Mouse (Mus musculus): ENCODE measurements around the gene Itgae.
A peak's percentile ranks its signal among the peaks of the same experiment; 100 is the strongest.

Gene Itgae

GRCm38 (mm10) chr11:73090283-73090682 is at the start of gene Itgae:
Gene Itgae (plus strand): TSS chr11:73090583.
- no peak for DNase-seq (ENCODE audit: low spot score in 2 of 2)

DNA sequence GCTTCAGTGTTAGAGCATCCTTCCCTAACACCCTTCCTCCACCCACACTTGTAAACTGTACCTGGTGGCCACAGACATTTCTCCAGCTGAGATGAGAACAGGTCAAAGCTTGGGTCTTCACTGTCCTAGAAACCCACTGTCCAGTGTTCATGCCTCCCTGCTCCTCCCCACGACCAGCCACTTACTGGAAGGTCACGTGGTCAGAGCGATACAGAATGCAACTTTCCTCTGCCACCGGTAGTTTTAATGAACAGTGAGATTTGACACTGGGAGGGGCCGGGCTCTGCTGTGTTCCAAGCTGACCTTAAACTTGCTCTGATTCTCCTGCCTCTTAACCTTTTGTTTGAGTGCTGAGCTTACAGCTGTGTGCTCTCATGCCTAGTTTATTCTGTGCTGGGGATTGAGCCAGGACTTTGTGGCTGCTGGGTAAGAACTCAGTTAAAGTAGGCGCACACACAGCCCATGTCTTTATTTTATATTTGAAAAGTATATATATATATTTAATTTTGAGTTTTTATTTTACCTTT is 46.1 kb upstream of the Itgae start:
- no peak for DNase-seq (ENCODE audit: low spot score in 2 of 2)

DNA sequence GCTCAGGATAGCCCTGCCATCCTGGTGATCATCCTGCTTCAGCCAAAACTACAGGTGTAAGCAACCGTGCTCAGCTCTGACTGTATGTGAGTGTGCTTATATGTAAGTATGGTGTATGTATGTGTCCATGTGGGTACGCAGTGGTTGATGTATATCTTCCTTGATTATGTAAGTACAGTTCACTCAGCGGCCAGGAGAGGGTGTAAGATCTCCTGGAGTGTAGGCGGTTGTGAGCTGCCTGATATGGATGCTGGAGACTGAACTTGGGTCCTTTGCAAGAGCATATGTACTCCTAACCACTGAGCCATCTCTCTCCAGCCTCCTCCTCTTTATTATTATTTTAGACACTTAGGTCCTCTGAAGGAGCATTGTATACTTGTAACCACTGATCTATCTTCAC is 45.6 kb upstream of the Itgae start:
- DNase-seq (ENCODE audit: low spot score in 2 of 2): no peak

DNA sequence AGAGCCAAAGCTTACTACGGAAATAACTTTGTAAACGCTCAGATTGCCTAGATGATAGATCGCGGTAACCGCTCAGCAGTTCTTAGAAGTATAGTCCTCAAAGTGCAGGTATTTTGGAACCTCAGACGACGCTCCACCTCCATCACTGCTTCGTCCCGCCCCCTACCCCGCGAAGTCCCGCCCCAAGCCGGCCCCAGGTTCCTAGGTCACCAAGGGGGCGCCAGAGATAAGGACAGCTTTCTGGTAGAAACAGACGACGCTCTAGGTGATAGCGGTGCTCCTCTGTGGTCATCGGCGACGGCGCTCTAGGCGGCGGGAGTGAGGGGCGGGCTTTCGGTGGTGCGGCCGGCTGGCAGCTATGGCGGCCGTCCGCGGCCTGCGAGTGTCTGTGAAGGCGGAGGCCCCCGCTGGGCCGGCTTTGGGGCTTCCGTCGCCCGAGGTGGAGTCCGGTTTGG is 42.8 kb upstream of the Itgae start, which contains the start of gene Ncbp3:
Gene Ncbp3 (plus strand): TSS at position 242 of the 455 bp plus-strand sequence.
- DNase-seq (ENCODE audit: low spot score in 2 of 2): peak; percentile 82 to 96

GRCm38 (mm10) chr11:73048030-73048876 is 42.1 kb upstream of the Itgae start:
- no peak for DNase-seq (ENCODE audit: low spot score in 2 of 2)

DNA sequence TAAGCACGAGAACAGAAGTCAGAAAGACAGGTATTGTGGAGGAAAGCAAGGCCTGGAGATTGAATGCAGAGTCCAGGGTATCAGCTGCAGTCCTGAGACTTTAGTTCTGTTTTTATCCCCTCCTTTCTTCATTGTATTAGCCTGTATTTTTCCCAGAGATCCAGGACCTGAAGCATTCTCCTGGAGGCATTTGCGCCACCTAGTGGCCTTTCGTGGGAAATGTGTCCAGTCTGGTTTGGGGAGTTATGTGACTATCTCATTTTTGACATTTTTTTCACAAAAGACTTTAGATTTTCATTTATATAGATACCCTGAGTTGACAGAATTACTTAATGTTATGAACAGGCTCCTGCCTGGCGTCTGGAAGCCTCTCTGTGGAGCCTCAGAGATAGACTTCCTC is 41.0 kb upstream of the Itgae start:
- peak in 1 of 2 experiments; percentile 81 for DNase-seq (ENCODE audit: low spot score in 2 of 2)

DNA sequence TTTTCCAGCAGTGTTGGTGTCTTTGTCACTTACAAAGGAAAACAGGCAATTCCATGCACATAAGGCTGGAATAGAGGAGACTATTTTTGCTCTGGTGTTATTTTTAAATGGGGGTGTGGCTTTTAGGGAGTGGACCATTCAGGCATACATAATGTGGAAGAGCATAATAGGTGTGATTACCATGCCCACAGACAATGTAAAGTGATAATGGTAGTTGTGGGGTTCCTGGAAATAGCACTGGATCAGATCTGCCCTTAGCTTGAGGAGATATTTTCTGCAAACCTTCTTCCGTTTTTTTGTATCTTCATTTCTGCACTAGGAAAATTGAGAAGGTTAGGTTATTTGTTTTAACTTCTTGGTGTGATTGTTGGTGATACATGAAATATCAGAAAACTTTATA is 37.6 kb upstream of the Itgae start:
- no peak for DNase-seq (ENCODE audit: low spot score in 2 of 2)

- DNase-seq (ENCODE audit: low spot score in 2 of 2): no peak
Measured at GRCm38 (mm10) chr11:73057701-73058100, 32.7 kb upstream of the Itgae start.

DNA sequence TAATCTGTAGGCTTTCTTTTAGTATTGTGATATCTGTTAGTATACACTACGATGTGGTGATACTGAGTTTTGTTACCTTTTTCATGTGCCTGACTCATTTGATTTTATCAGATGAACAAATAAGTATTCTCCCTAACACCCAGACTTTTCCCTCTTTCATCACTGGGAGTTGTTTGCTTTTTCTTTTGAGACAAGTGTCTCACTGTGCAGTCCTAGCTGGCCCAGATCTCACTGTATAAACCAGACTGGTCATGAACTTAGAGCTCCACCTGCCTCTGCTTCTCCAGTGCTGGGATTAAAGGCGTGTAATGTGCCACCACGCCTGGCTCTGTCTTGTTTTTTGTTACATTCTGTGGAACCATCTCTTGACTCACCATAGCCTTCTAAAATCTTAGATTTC is 30.8 kb upstream of the Itgae start:
- DNase-seq (ENCODE audit: low spot score in 2 of 2): no peak

DNA sequence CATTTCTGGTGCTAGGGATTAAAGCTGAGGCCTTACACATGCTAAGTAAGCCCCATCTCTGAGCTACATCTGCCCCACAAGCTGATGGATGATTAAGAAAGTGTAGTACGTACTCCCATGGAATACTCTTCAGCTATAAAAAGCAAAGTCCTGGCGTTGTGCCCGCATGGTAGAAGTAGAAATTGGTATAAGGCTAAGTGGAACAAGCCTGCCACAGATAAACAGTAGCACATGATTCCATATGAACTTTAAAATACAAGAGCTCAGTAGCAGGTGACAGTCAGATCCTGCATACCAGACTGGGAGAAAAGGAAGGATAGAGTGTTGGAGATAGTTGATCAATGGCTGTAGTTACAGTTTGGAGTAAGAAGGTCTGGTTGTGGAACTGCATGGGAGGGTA is 29.0 kb upstream of the Itgae start:
- DNase-seq (ENCODE audit: low spot score in 2 of 2): no peak

DNA sequence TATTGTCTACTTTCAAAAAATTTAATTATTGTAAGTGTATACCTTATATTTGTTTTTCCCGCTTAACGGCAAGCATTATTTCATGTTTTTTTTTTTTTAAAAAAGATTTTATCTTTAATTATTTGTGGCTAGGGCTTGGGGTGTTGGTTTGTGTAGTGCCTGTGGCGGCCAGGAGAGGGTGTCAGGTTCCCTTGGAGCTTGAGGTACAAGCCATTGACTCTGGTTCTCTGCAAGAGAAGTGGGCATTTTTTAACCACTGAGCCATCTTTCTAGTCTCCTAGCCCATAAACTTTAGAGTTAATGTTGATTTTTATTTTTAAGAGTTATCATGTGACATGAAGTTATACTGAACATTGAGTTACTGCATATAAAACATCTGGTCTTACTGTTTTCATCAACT is 18.5 kb upstream of the Itgae start:
- DNase-seq (ENCODE audit: low spot score in 2 of 2): peak in 1 of 2 experiments; percentile 39

DNA sequence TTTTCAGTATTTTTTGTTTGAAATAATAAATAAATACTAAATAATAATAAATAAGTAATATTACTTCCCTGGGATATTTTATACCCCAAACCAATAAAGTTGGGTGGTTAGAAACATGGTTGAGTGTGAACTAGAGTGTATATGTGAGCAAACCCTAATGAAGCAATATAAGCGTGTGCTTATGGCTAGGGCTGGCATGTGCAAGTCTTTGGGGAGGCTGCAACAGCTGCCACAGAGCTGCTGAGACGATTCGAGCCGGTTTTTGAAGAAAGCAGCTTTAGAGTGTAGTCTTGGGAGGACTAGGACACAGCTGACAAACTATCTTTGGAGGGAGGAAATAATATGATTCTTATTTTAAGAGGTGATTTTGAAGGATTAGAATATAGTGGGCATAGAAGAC is 14.1 kb upstream of the Itgae start:
- no peak for DNase-seq (ENCODE audit: low spot score in 2 of 2)

DNA sequence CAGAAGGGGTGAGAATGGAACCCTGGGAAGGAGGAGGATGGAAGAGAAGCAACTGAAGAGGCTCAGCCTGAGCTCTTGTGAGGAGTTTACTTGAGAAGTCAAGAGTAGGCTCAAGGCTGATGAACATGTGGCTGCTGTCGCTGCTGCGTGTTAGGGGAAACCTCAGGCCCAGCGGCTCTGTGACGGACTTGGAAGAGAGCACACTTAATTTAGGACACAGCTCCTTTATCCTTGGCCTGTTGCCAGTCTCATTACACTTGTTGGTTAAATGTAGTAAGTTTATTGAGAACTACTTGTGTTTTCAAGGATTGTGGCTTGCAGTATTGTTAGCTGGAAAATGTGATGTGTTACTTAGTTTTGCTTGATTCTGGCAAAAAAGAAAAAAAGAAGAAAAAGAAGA is 13.7 kb upstream of the Itgae start:
- DNase-seq (ENCODE audit: low spot score in 2 of 2): no peak

DNA sequence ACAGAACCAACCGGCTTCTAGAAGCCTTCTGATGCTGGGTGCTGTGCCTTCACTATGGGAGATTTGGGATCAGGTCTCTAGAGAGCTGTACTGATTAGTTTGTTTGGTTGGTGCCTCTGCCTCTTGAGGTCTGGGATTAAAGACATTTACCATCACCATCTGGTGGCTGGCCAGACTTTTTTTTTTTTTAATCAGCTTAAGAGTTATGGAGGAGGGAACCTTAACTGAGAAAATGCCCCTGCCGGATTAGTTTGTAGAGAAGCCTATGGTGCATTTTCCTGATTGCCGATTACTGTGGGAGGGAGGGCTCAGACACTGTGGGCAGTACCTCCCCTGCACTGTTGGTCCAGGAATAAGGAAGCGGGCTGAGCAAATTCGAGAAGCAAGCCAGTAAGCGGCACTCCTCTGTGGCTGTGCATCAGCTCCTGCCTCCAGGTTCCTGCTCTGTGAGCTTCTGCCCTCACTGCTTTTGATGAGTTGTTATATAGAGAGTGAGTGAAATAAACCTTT is 13.1 kb upstream of the Itgae start:
- DNase-seq (ENCODE audit: low spot score in 2 of 2): no peak

DNA sequence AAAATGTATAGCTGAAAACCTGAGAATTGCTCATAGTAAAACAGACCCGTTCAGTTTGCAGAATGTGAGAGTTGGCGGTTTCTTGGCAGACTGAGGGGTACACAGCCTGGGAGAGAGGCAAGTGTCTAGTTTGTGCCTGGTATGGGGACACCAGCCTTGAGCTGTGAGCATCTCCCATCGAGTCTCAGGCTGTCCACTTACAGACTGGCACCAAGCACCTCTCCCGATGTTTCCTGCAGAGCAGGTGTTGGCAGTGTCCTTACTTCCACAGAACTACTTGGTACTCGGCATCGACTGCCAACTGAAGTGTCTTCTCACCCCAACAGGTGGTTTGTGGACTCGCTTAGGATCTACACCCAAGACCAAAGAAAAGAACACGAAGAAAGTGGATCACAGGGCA is 11.8 kb upstream of the Itgae start:
- DNase-seq (ENCODE audit: low spot score in 2 of 2): no peak

GRCm38 (mm10) chr11:73080306-73080705 is 10.1 kb upstream of the Itgae start:
- DNase-seq (ENCODE audit: low spot score in 2 of 2): no peak

GRCm38 (mm10) chr11:73084303-73084702 is 6.1 kb upstream of the Itgae start:
- no peak for DNase-seq (ENCODE audit: low spot score in 2 of 2)

GRCm38 (mm10) chr11:73084804-73085231 is 5.6 kb upstream of the Itgae start:
- peak in 1 of 2 experiments; percentile 42 for DNase-seq (ENCODE audit: low spot score in 2 of 2)

- no peak for DNase-seq (ENCODE audit: low spot score in 2 of 2)
Measured at GRCm38 (mm10) chr11:73085391-73085790, 5.0 kb upstream of the Itgae start.

DNA sequence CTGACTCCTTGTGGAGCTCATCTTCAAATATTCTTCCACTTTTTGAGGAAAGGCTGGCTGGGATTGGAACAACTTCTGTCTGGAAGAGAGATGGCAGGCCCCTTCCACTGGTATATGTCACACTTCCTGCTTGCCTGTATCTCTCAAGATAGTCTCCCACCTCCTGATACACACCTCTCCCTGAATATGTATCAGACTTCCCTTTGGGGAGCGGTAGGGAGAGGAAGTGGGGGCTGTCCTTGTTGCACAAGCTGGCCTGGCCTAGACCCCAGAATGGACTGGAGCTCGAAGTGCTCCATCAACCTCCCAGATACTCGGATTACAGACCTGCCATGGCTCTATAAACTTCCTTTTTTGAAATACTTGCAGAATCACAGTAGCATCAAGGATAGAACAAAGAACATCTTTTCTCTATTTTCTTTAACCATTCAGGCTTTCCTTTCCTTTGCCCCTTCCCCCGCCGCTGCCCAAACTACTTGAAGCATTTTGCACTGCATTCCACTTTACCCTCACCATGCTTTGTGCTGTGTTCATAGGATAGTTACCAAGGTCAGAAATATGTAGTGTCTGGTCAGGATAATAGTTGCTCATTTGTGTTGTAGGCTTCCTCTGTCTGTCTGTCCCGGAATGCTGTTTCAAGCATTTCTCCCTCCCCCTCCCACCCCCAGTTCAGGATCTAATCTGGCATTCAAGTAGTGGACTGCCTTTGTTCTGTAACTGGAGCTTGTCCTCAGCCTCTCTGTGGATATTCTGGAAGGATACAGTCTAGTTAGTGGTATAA is 2.5 kb upstream of the Itgae start:
- DNase-seq (ENCODE audit: low spot score in 2 of 2): no peak

DNA sequence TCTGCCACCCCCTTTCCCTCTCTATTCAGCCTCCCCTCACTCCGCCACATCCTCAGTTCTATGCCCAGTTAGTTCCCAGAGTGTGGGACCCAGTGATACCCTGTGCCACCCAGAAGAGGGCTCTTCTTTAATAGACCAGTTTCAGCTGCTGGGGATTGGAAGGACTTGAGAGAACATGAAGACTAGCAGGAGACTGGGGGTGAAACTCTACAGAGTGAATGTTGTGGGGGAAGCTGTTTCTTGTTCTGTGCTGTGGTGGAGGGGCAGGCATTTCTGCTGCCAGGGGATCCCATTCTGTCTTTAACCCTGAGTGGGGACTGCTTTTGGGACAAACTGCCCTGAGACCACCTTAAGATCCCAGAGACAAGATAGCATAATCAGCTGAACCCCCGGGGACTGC is 443 bp downstream of the Itgae start:
- DNase-seq (ENCODE audit: low spot score in 2 of 2): no peak

DNA sequence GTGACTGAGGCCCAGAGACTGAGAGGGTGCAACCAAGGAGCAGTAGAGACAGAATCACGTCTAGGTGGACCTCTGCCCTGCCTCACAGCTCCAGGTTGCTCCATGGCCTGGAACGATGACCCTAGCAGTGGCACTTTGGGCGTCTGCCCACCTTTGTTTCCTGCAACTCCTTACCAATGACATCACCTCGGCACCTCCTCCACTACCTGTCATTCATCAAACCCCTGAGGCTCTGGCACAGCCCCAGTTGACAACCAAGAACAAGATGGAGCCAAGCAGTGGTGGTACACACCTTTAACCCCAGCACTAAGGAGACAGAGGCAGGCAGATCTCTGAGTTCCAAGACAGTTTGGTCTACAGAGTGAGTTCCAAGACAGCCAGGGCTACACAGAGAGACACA is 1.7 kb downstream of the Itgae start:
- no peak for DNase-seq (ENCODE audit: low spot score in 2 of 2)

Measured in left cerebral cortex, adult 9 months (tissue).